Mouse (Mus musculus): ENCODE data around the gene Mis18a. TPM values are rescaled to one million over a fixed set of nuclear protein-coding genes. Genes with fewer than 3 reads are reported as not detected.

Gene Mis18a
- polyA plus RNA-seq, 2 experiments: 31.1 to 46.7 TPM

- Histone ChIP-seq H3K36me3 (replicated peaks; ENCODE audit: control insufficient read depth, insufficient read depth, low read depth) (no peaks in the 10 kb centered on the region), H3K4me2 (ENCODE audit: low read depth) (no peak overlapping the region), H3K4me3 (ENCODE audit: insufficient read depth in 1 of 2, low read depth in 2 of 2, low read length in 2 of 2) (no peak overlapping the region), H3K9ac (replicated peaks) (no peak overlapping the region), H3K27me3 (ENCODE audit: control insufficient read depth, insufficient read depth, low read length) (no peaks in the 10 kb centered on the region), H3K27ac (no peak overlapping the region), H3K4me1 (replicated peaks; ENCODE audit: control insufficient read depth in 2 of 2, insufficient read depth in 2 of 2, low read length in 1 of 2) (no peaks in the 10 kb centered on the region), H3K9me3 (ENCODE audit: control insufficient read depth, low read length) (no peaks in the 10 kb centered on the region)
- WGBS (ENCODE audit: insufficient replicate concordance): 65% methylated on average over 10 of the region's 10 CpGs
- DNase-seq (ENCODE audit: low read depth in 3 of 3, low spot score in 3 of 3) (no peak), ATAC-seq (ENCODE audit: insufficient read depth) (no peak)
- TF ChIP-seq EP300 (IDR thresholded peaks at IDR 0.05; ENCODE audit: low read depth) (no peak), CTCF (IDR thresholded peaks at IDR 0.05; ENCODE audit: low read depth) (no peak)
Measured at GRCm38 (mm10) chr16:90695121-90695520, 32.1 kb downstream of the Mis18a start.

GRCm38 (mm10) chr16:90694719-90695118, 32.5 kb downstream of the Mis18a start:
- Histone ChIP-seq H3K36me3 (replicated peaks; ENCODE audit: control insufficient read depth, insufficient read depth, low read depth) (no peaks in the 10 kb centered on the region), H3K4me2 (ENCODE audit: low read depth) (no peak overlapping the region), H3K27me3 (ENCODE audit: control insufficient read depth, insufficient read depth, low read length) (no peaks in the 10 kb centered on the region), H3K27ac (no peak overlapping the region), H3K9ac (replicated peaks) (no peak overlapping the region), H3K9me3 (ENCODE audit: control insufficient read depth, low read length) (no peaks in the 10 kb centered on the region), H3K4me3 (ENCODE audit: insufficient read depth in 1 of 2, low read depth in 2 of 2, low read length in 2 of 2) (no peak overlapping the region), H3K4me1 (replicated peaks; ENCODE audit: control insufficient read depth in 2 of 2, insufficient read depth in 2 of 2, low read length in 1 of 2) (no peaks in the 10 kb centered on the region)
- no peak for TF ChIP-seq EP300 (IDR thresholded peaks at IDR 0.05; ENCODE audit: low read depth)
- TF ChIP-seq CTCF (IDR thresholded peaks at IDR 0.05; ENCODE audit: low read depth): peak; percentile 88
- WGBS (ENCODE audit: insufficient replicate concordance): 44% methylated on average over 9 of the region's 9 CpGs
- DNase-seq (ENCODE audit: low read depth in 3 of 3, low spot score in 3 of 3) (peak; percentile 25 to 64 (median 37)), ATAC-seq (ENCODE audit: insufficient read depth) (no peak)

- Histone ChIP-seq H3K9ac (replicated peaks) (no peak overlapping the region), H3K36me3 (replicated peaks; ENCODE audit: control insufficient read depth, insufficient read depth, low read depth) (no peaks in the 10 kb centered on the region), H3K27ac (no peak overlapping the region), H3K4me3 (ENCODE audit: insufficient read depth in 1 of 2, low read depth in 2 of 2, low read length in 2 of 2) (no peak overlapping the region), H3K4me2 (ENCODE audit: low read depth) (no peak overlapping the region), H3K9me3 (ENCODE audit: control insufficient read depth, low read length) (no peaks in the 10 kb centered on the region), H3K4me1 (replicated peaks; ENCODE audit: control insufficient read depth in 2 of 2, insufficient read depth in 2 of 2, low read length in 1 of 2) (no peaks in the 10 kb centered on the region), H3K27me3 (ENCODE audit: control insufficient read depth, insufficient read depth, low read length) (no peaks in the 10 kb centered on the region)
- 69% methylated on average over 5 of the region's 5 CpGs for WGBS (ENCODE audit: insufficient replicate concordance)
- ATAC-seq (ENCODE audit: insufficient read depth): no peak
- no peak for DNase-seq (ENCODE audit: low read depth in 3 of 3, low spot score in 3 of 3)
- TF ChIP-seq EP300 (IDR thresholded peaks at IDR 0.05; ENCODE audit: low read depth): no peak
- TF ChIP-seq CTCF (IDR thresholded peaks at IDR 0.05; ENCODE audit: low read depth): no peak
Measured at GRCm38 (mm10) chr16:90693625-90694024, 33.6 kb downstream of the Mis18a start.

- WGBS (ENCODE audit: insufficient replicate concordance): 65% methylated on average over 15 of the region's 15 CpGs
- Histone ChIP-seq H3K4me3 (ENCODE audit: insufficient read depth in 1 of 2, low read depth in 2 of 2, low read length in 2 of 2) (no peak overlapping the region), H3K9ac (replicated peaks) (no peak overlapping the region), H3K4me1 (replicated peaks; ENCODE audit: control insufficient read depth in 2 of 2, insufficient read depth in 2 of 2, low read length in 1 of 2) (no peaks in the 10 kb centered on the region), H3K27ac (no peak overlapping the region), H3K27me3 (ENCODE audit: control insufficient read depth, insufficient read depth, low read length) (no peaks in the 10 kb centered on the region), H3K9me3 (ENCODE audit: control insufficient read depth, low read length) (no peaks in the 10 kb centered on the region), H3K36me3 (replicated peaks; ENCODE audit: control insufficient read depth, insufficient read depth, low read depth) (no peaks in the 10 kb centered on the region), H3K4me2 (ENCODE audit: low read depth) (no peak overlapping the region)
- TF ChIP-seq CTCF (IDR thresholded peaks at IDR 0.05; ENCODE audit: low read depth) (no peak), EP300 (IDR thresholded peaks at IDR 0.05; ENCODE audit: low read depth) (no peak)
- no peak for ATAC-seq (ENCODE audit: insufficient read depth)
- DNase-seq (ENCODE audit: low read depth in 3 of 3, low spot score in 3 of 3): no peak
Measured at GRCm38 (mm10) chr16:90692704-90693385, 34.4 kb downstream of the Mis18a start.

- Histone ChIP-seq H3K27ac (no peak overlapping the region), H3K36me3 (replicated peaks; ENCODE audit: control insufficient read depth, insufficient read depth, low read depth) (no peaks in the 10 kb centered on the region), H3K4me1 (replicated peaks; ENCODE audit: control insufficient read depth in 2 of 2, insufficient read depth in 2 of 2, low read length in 1 of 2) (0 out of 4 replicates have a peak, but pooled peaks cover 0 to 2% of the 10 kb centered on the region in 2 experiments), H3K27me3 (ENCODE audit: control insufficient read depth, insufficient read depth, low read length) (no peaks in the 10 kb centered on the region), H3K9me3 (ENCODE audit: control insufficient read depth, low read length) (no peaks in the 10 kb centered on the region), H3K9ac (replicated peaks) (no peak overlapping the region), H3K4me2 (ENCODE audit: low read depth) (no peak overlapping the region), H3K4me3 (ENCODE audit: insufficient read depth in 1 of 2, low read depth in 2 of 2, low read length in 2 of 2) (no peak overlapping the region)
- no peak for DNase-seq (ENCODE audit: low read depth in 3 of 3, low spot score in 3 of 3)
- TF ChIP-seq EP300 (IDR thresholded peaks at IDR 0.05; ENCODE audit: low read depth) (no peak), CTCF (IDR thresholded peaks at IDR 0.05; ENCODE audit: low read depth) (no peak)
- 70% methylated on average over 12 of the region's 12 CpGs for WGBS (ENCODE audit: insufficient replicate concordance)
- ATAC-seq (ENCODE audit: insufficient read depth): no peak
Measured at GRCm38 (mm10) chr16:90687687-90688263, 39.4 kb downstream of the Mis18a start.
